Mouse (Mus musculus) CH12.LX (cell line): ENCODE results near the gene Tspan4. TPM values are rescaled to one million over a fixed set of nuclear protein-coding genes. Genes with fewer than 3 reads are reported as not detected.

ENCODE experiments used
- DNase-seq: peaks from one replicate; pipeline ENCODE4 v3.0.0-alpha.2; 2013; ENCODE audit errors: extremely low read depth
- H3K27ac ChIP-seq: 2 replicates; pipeline ENCODE4 v1.5.1; 2012; ENCODE audit warnings: low read depth, mild to moderate bottlenecking, control low read depth, moderate library complexity; ENCODE audit not compliant: insufficient read depth
- H3K27me3 ChIP-seq: replicated peaks from 2 replicates; pipeline ENCODE3; 2012; ENCODE audit warnings: inconsistent platforms
- H3K36me3 ChIP-seq, 2 experiments: replicated peaks in 1 of 2; 2 replicates each; pipeline versions ENCODE3 to v1.6.1; 2012; ENCODE audit warnings: inconsistent platforms in 1 of 2, low read length in 1 of 2, mild to moderate bottlenecking in 1 of 2, mixed read lengths in 1 of 2, moderate library complexity in 1 of 2; ENCODE audit not compliant: control insufficient read depth in 1 of 2, insufficient read depth in 1 of 2
- H3K4me1 ChIP-seq, 2 experiments: 2 replicates each; pipeline ENCODE4 v1.6.1; 2012; ENCODE audit warnings: inconsistent platforms in 1 of 2, moderate library complexity in 1 of 2; ENCODE audit not compliant: insufficient read depth in 2 of 2, control insufficient read depth in 1 of 2
- H3K4me2 ChIP-seq: 2 replicates; pipeline ENCODE4 v1.6.1; 2012; ENCODE audit warnings: low read depth, mild to moderate bottlenecking, control low read depth; ENCODE audit not compliant: poor library complexity, insufficient read depth, severe bottlenecking
- H3K4me3 ChIP-seq, 3 experiments: fragments of 150-350 bp in 1 of 3; sonication (generic) in 1 of 3; replicated peaks in 1 of 3; 2 replicates each; pipeline versions ENCODE3 to v1.5.1; 2011 to 2012; ENCODE audit warnings: low read depth in 2 of 3, low read length in 2 of 3, mild to moderate bottlenecking in 2 of 3, moderate library complexity in 2 of 3, control low read depth in 1 of 3, improper control_type of control experiment in 1 of 3, inconsistent platforms in 1 of 3, mixed read lengths in 1 of 3; ENCODE audit not compliant: poor library complexity in 1 of 3
- H3K79me2 ChIP-seq: replicated peaks from 2 replicates; pipeline ENCODE4 v1.6.1; 2012; ENCODE audit warnings: mild to moderate bottlenecking, moderate library complexity; ENCODE audit not compliant: control insufficient read depth, poor library complexity, insufficient read depth, severe bottlenecking; ENCODE audit errors: extremely low read depth
- H3K9ac ChIP-seq: 2 replicates; pipeline ENCODE4 v1.6.1; 2012; ENCODE audit warnings: low read depth, mild to moderate bottlenecking, control low read depth, moderate library complexity; ENCODE audit not compliant: insufficient read depth
- H3K9me3 ChIP-seq: replicated peaks from 2 replicates; pipeline ENCODE3; 2012; ENCODE audit warnings: low read length, inconsistent platforms, mixed read lengths
- BHLHE40 ChIP-seq: IDR thresholded peaks from 2 replicates; pipeline ENCODE4 v1.6.1; 2011; ENCODE audit warnings: mild to moderate bottlenecking, low read depth, low read length, improper control_type of control experiment
- CHD1 ChIP-seq: IDR thresholded peaks from 2 replicates; pipeline ENCODE4 v1.6.1; 2012; ENCODE audit warnings: low read depth, low read length, improper control_type of control experiment, inconsistent platforms
- CHD2 ChIP-seq: IDR thresholded peaks from 2 replicates; pipeline ENCODE4 v1.6.1; 2011; ENCODE audit warnings: low read length, improper control_type of control experiment
- CTCF ChIP-seq, 2 experiments: IDR thresholded peaks in 1 of 2; conservative IDR thresholded peaks in 1 of 2; 2 replicates each; pipeline ENCODE4 v1.5.1; 2011 to 2012; ENCODE audit warnings: low read depth in 2 of 2, low read length in 2 of 2, improper control_type of control experiment in 1 of 2, inconsistent platforms in 1 of 2, mild to moderate bottlenecking in 1 of 2, moderate library complexity in 1 of 2
- E2F4 ChIP-seq: IDR thresholded peaks from 2 replicates; pipeline ENCODE4 v1.6.1; 2011; ENCODE audit warnings: low read depth, low read length, improper control_type of control experiment; ENCODE audit not compliant: insufficient replicate concordance
- ELF1 ChIP-seq: IDR thresholded peaks from 2 replicates; pipeline ENCODE4 v1.6.1; 2014; ENCODE audit warnings: low read depth, mild to moderate bottlenecking, inconsistent platforms, low read length, improper control_type of control experiment
- EP300 ChIP-seq: IDR thresholded peaks from 2 replicates; pipeline ENCODE4 v1.6.1; 2011; ENCODE audit warnings: low read length, improper control_type of control experiment
- ETS1 ChIP-seq: conservative IDR thresholded peaks from 2 replicates; pipeline ENCODE4 v1.6.1; 2012; ENCODE audit warnings: low read depth, mild to moderate bottlenecking, inconsistent platforms, low read length, improper control_type of control experiment, moderate library complexity
- GABPA ChIP-seq: IDR thresholded peaks from 2 replicates; pipeline ENCODE4 v1.6.1; 2012; ENCODE audit warnings: low read depth, low read length, improper control_type of control experiment, inconsistent platforms; ENCODE audit not compliant: insufficient replicate concordance
- HCFC1 ChIP-seq: IDR thresholded peaks from 2 replicates; pipeline ENCODE4 v1.6.1; 2012; ENCODE audit warnings: low read depth, mild to moderate bottlenecking, inconsistent platforms, low read length, improper control_type of control experiment
- IRF4 ChIP-seq: IDR thresholded peaks from 2 replicates; pipeline ENCODE4 v1.6.1; 2014; ENCODE audit warnings: low read depth, mild to moderate bottlenecking, inconsistent platforms, low read length, improper control_type of control experiment
- JUN ChIP-seq: IDR thresholded peaks from 2 replicates; pipeline ENCODE4 v1.6.1; 2011; ENCODE audit warnings: low read depth, mild to moderate bottlenecking, low read length, improper control_type of control experiment, moderate library complexity; ENCODE audit not compliant: insufficient read depth
- JUND ChIP-seq: conservative IDR thresholded peaks from 2 replicates; pipeline ENCODE4 v1.6.1; 2011; ENCODE audit warnings: low read depth, low read length, improper control_type of control experiment
- KAT2A ChIP-seq: IDR thresholded peaks from 2 replicates; pipeline ENCODE4 v1.6.1; 2012; ENCODE audit warnings: low read length, improper control_type of control experiment, inconsistent platforms; ENCODE audit not compliant: insufficient replicate concordance
- MAFK ChIP-seq: IDR thresholded peaks from 2 replicates; pipeline ENCODE4 v1.6.1; 2011; ENCODE audit warnings: low read length, improper control_type of control experiment; ENCODE audit not compliant: insufficient replicate concordance
- MAX ChIP-seq: IDR thresholded peaks from 2 replicates; pipeline ENCODE4 v1.6.1; 2011; ENCODE audit warnings: low read length, improper control_type of control experiment
- MAZ ChIP-seq: IDR thresholded peaks from 2 replicates; pipeline ENCODE4 v1.6.1; 2012; ENCODE audit warnings: low read depth, mild to moderate bottlenecking, inconsistent platforms, low read length, improper control_type of control experiment, moderate library complexity
- MEF2A ChIP-seq: IDR thresholded peaks from 2 replicates; pipeline ENCODE4 v1.6.1; 2014; ENCODE audit warnings: low read depth, mild to moderate bottlenecking, inconsistent platforms, low read length, improper control_type of control experiment, borderline replicate concordance
- MXI1 ChIP-seq: IDR thresholded peaks from 2 replicates; pipeline ENCODE4 v1.6.1; 2011; ENCODE audit warnings: mild to moderate bottlenecking, low read depth, low read length, improper control_type of control experiment
- MYC ChIP-seq: IDR thresholded peaks from 2 replicates; pipeline ENCODE4 v1.6.1; 2011; ENCODE audit warnings: low read depth, mild to moderate bottlenecking, improper control_type of control experiment, low read length
- NELFE ChIP-seq: IDR thresholded peaks from 2 replicates; pipeline ENCODE4 v1.6.1; 2011; ENCODE audit warnings: low read depth, low read length, improper control_type of control experiment
- NRF1 ChIP-seq: IDR thresholded peaks from 2 replicates; pipeline ENCODE4 v1.6.1; 2014; ENCODE audit warnings: low read depth, mild to moderate bottlenecking, inconsistent platforms, low read length, improper control_type of control experiment, moderate library complexity
- PAX5 ChIP-seq: IDR thresholded peaks from 2 replicates; pipeline ENCODE4 v1.6.1; 2012; ENCODE audit warnings: low read length, inconsistent platforms, mixed read lengths
- POLR2A ChIP-seq: IDR thresholded peaks from 2 replicates; pipeline ENCODE4 v1.6.1; 2011; ENCODE audit warnings: low read depth, mild to moderate bottlenecking, improper control_type of control experiment, low read length
- POLR2AphosphoS2 ChIP-seq: IDR thresholded peaks from 2 replicates; pipeline ENCODE4 v1.6.1; 2011; ENCODE audit warnings: low read depth, low read length, improper control_type of control experiment
- RAD21 ChIP-seq: IDR thresholded peaks from 2 replicates; pipeline ENCODE4 v1.6.1; 2011; ENCODE audit warnings: low read depth, mild to moderate bottlenecking, low read length, improper control_type of control experiment, moderate library complexity
- RCOR1 ChIP-seq: conservative IDR thresholded peaks from 2 replicates; pipeline ENCODE4 v1.6.1; 2012; ENCODE audit warnings: low read depth, mild to moderate bottlenecking, inconsistent platforms, low read length, improper control_type of control experiment
- SIN3A ChIP-seq: IDR thresholded peaks from 2 replicates; pipeline ENCODE4 v1.6.1; 2012; ENCODE audit warnings: low read length, improper control_type of control experiment, inconsistent platforms
- SMC3 ChIP-seq: IDR thresholded peaks from 2 replicates; pipeline ENCODE4 v1.6.1; 2011; ENCODE audit warnings: low read depth, low read length, improper control_type of control experiment
- TBP ChIP-seq: conservative IDR thresholded peaks from 2 replicates; pipeline ENCODE4 v1.6.1; 2011; ENCODE audit warnings: low read depth, low read length, improper control_type of control experiment
- TCF12 ChIP-seq: IDR thresholded peaks from 2 replicates; pipeline ENCODE4 v1.6.1; 2014; ENCODE audit warnings: low read depth, mild to moderate bottlenecking, inconsistent platforms, low read length, improper control_type of control experiment
- UBTF ChIP-seq: IDR thresholded peaks from 2 replicates; pipeline ENCODE4 v1.6.1; 2012; ENCODE audit warnings: low read depth, mild to moderate bottlenecking, inconsistent platforms, low read length, improper control_type of control experiment, moderate library complexity
- USF1 ChIP-seq: IDR thresholded peaks from 2 replicates; pipeline ENCODE4 v1.6.1; 2014; ENCODE audit warnings: low read depth, mild to moderate bottlenecking, inconsistent platforms, low read length, improper control_type of control experiment
- USF2 ChIP-seq: conservative IDR thresholded peaks from 2 replicates; pipeline ENCODE4 v1.6.1; 2011; ENCODE audit warnings: low read depth, low read length, improper control_type of control experiment
- ZC3H11A ChIP-seq: IDR thresholded peaks from 2 replicates; pipeline ENCODE4 v1.6.1; 2012; ENCODE audit warnings: low read depth, mild to moderate bottlenecking, inconsistent platforms, low read length, improper control_type of control experiment
- ZKSCAN1 ChIP-seq: IDR thresholded peaks from 2 replicates; pipeline ENCODE4 v1.6.1; 2012; ENCODE audit warnings: low read depth, inconsistent platforms, low read length, improper control_type of control experiment, borderline replicate concordance
- ZMIZ1 ChIP-seq: IDR thresholded peaks from 2 replicates; pipeline ENCODE4 v1.6.1; 2012; ENCODE audit warnings: low read depth, mild to moderate bottlenecking, inconsistent platforms, low read length, improper control_type of control experiment
- ZNF384 ChIP-seq: IDR thresholded peaks from 2 replicates; pipeline ENCODE4 v1.6.1; 2012; ENCODE audit warnings: low read depth, low read length, improper control_type of control experiment, inconsistent platforms
- dilution Hi-C: fragments of 300-500 bp; cut with MboI; formaldehyde crosslinking; loops from 2 replicates; pipeline ENCODE4 v1.14.3; 2020; ENCODE audit warnings: low sequenced_read_pairs; ENCODE audit not compliant: extremely low pct_unique_long_range_greater_than_20kb, extremely low pct_ligation_motif_present
- in situ Hi-C: fragments of 300-500 bp; cut with MboI; formaldehyde crosslinking; loops from 3 replicates; pipeline ENCODE4 v1.14.3; 2019; ENCODE audit warnings: low sequenced_read_pairs, low pct_ligation_motif_present, low pct_unique_long_range_greater_than_20kb, mixed read lengths
- polyA plus RNA-seq: library from polyadenylated mRNA; unstranded; fragments of >175 nt; gene quantifications from 2 replicates; pipeline ENCODE4 v1.2.1, GENCODE M21; 2012; ENCODE audit warnings: low read depth; ENCODE audit not compliant: insufficient read length
- total RNA-seq, 2 experiments: library from RNA; depleted of rRNA; stranded (reverse); fragments of 300-350 nt in 1 of 2; fragments of >200 nt in 1 of 2; gene quantifications; 2 replicates each; pipeline ENCODE4 v1.2.3; 2012 to 2014

The Tspan4 gene
- total and polyA plus RNA-seq, 3 experiments, result 21.2 to 28.9 (median 28.4) TPM

DNA sequence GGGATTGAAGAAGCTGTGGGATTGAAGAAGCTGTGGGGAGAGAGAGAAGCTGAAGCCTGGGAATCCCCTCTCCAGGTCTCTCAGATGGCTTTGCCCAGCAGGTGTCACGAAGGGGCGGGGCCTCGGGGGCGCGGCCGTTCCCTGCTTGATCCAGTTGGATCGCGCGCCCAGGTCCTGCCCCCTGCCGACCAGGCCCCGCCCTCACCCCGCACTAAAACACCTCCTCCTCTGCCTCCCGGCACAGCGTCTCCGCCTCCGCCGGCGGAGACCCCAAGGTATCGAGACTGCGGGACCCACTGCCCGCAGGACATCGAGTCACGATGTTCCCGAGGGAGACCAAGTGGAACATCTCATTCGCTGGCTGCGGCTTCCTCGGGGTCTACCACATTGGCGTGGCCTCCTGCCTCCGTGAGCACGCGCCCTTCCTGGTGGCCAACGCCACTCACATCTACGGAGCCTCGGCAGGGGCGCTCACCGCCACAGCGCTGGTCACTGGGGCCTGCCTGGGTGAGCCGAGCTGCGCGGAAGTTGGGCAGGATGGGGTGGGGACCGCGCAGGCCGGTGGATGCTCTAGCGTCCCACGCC lies 20.0 kb upstream of the Tspan4 start, which contains the start of gene Pnpla2:
Gene Pnpla2, plus strand, starts transcription at position 232 of the 585 bp plus-strand sequence.
- peaks cover 43 to 57% of the 10 kb centered on the region in 2 experiments for H3K36me3 ChIP-seq
- peaks cover 11 to 34% of the 10 kb centered on the region in 2 experiments for H3K4me1 ChIP-seq
- H3K4me3 ChIP-seq, result peak within 1 kb of the TSS; percentile 77 to 96 (median 83)
- H3K4me2 ChIP-seq, result peak within 1 kb of the TSS; percentile 89
- peak; percentile 91 for DNase-seq
- H3K27ac ChIP-seq, result peak within 1 kb of the TSS; percentile 66
- H3K27me3 ChIP-seq, result no peaks in the 10 kb centered on the region
- dilution Hi-C loops (no loop called here), in situ Hi-C loops (loop anchor here (5.0 kb wide), 1 partner anchor 43 kb away; the partner anchor contains the start of gene Gatd1)
- H3K9me3 ChIP-seq, result no peaks in the 10 kb centered on the region
- no peaks in the 10 kb centered on the region for H3K79me2 ChIP-seq
- TF ChIP-seq PAX5 (no peak), MXI1 (peak; percentile 85), UBTF (peak; percentile 98), ZMIZ1 (peak; percentile 64; the same call in 1 of the 2 replicates), ZC3H11A (no peak), EP300 (no peak), NELFE (peak; percentile 91), CHD1 (peak; percentile 32; the same call in 1 of the 2 replicates), RAD21 (no peak), TCF12 (0 out of 2 replicates have a peak, but pooled peaks have one; percentile 3), CHD2 (no peak), USF1 (no peak), ELF1 (peak; percentile 71), MYC (no peak; the same call in 1 of the 2 replicates), MAZ (no peak; the same call in 1 of the 2 replicates), CTCF (conservative IDR thresholded peaks at IDR 0.05 in 1 of 2, IDR thresholded peaks at IDR 0.05 in 1 of 2; ENCODE audit: low read depth in 2 of 2, low read length in 2 of 2) (no peak; a peak in 1 of 4 replicates), KAT2A (0 out of 2 replicates have a peak, but pooled peaks have one; percentile 12), TBP (0 out of 2 replicates have a peak, but pooled peaks have one; percentile 29), GABPA (no peak), E2F4 (no peak), SMC3 (no peak), HCFC1 (peak; percentile 63), MAX (peak; percentile 56; the same call in 1 of the 2 replicates), SIN3A (peak; percentile 66; the same call in 1 of the 2 replicates), NRF1 (peak; percentile 71), IRF4 (no peak; the same call in 1 of the 2 replicates), ZKSCAN1 (no peak), USF2 (no peak), BHLHE40 (no peak; the same call in 1 of the 2 replicates), JUND (no peak), ZNF384 (no peak), MEF2A (no peak; the same call in 1 of the 2 replicates), POLR2AphosphoS2 (no peak), RCOR1 (no peak), JUN (no peak), MAFK (no peak), ETS1 (no peak), POLR2A (peak; percentile 93)
- H3K9ac ChIP-seq, result peak within 1 kb of the TSS; percentile 41
